Mouse (Mus musculus) gonadal fat pad, adult 2 months (tissue): Measurements from ENCODE around the gene C5ar1. TPM values are rescaled to one million over a fixed set of nuclear protein-coding genes. Genes with fewer than 3 reads are reported as not detected.
"Not testable (repeated sequence)": the region's sequence is repeated elsewhere in the genome, so short reads cannot be mapped to it uniquely, and the experiment has no call there.

Source experiments
- DNase-seq: peaks from one replicate; pipeline ENCODE4 v3.0.0-alpha.2; 2012; ENCODE audit warnings: low read depth
- polyA plus RNA-seq: library from polyadenylated mRNA; depleted of rRNA; stranded (reverse); fragments of >200 nt; gene quantifications from 2 replicates; pipeline ENCODE4 v1.2.3, GENCODE M21; 2012; rRNA removed

The C5ar1 gene
- polyA plus RNA-seq, result 15.3 and 16.5 TPM in 2 replicates

DNA sequence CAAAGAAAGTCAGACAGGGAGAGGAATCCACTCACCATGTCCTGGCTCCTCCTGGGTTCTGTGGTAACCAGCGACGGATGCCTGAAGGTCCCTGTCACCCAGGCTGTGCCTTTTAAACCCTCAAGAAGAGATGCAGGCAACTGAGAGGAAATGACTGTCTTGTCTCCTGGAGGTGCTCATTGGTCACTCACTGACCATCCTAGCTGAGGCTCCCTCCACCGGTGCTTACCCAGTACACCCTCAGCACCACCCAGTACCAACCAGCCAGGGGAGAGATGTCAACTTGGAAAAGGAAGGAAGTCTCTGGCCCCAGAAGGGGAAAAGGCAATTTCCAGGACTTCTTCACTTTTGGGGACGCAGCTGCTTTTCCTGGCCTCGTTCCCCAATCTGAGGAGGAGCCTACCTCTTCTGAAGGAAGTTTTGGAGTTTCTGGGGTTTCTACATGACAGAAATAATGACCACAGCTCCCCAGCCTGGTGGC lies at the start of gene C5ar1:
Gene C5ar1, minus strand, starts transcription at position 431 of the 481 bp plus-strand sequence.
- DNase-seq, result no peak

DNA sequence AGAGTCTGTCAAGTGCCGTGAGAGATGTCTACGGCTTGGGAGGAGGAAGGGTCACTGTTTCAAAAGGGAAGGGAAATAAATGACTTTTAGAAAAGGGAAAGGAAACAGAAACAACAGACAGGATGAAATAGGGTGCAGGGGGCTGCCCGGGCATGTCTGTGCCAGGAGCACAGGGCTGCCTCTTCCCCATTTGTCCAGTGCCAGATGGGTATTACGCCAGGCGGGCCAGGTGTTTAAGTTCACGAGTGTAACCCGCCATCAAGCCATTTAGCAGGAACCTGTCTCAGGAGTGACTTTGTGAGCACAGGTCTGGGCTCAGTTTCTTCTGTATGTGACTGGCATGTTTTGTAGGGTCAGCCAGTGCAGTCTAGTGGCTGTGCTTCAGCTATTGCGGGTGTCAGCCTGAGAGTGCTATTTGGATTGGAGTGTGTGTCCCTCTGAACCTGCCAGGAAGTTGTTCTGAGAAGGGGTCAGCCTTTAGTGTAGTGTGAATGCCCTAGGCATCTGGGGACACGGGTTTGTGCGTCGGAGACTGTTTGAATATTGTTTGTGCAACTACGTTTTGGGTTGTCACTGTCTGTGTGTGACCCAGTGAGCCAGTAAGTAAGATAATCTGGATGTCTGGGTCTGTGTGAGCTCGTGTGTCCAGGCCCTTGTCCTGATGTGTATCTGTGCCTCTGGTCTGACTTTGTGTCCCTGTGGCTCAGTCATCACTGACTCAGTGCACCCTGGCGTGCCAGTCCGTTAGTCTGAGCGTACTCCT lies 49.4 kb upstream of the C5ar1 start:
- no peak for DNase-seq

DNA sequence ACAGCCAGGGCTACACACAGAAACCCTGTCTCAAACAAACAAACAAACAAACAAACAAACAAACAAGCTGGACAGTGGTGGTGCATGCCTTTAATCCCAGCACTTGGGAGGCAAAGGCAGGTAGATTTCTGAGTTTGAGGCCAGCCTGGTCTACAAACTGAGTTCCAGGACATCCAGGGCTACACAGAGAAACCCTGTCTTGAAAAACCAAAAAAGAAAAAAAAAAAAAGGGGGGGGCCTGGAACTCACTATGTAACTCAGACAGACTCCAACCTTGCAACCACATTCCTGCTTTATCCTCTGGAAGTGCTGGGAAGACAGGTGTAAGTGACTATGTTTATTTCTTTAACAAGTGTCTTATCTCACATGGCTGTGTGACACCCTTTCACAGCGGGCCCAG lies 48.8 kb upstream of the C5ar1 start, which contains the start of gene Bbc3:
Gene Bbc3, plus strand, starts transcription at position 301 of the 400 bp plus-strand sequence.
- not testable (repeated sequence) for DNase-seq

DNA sequence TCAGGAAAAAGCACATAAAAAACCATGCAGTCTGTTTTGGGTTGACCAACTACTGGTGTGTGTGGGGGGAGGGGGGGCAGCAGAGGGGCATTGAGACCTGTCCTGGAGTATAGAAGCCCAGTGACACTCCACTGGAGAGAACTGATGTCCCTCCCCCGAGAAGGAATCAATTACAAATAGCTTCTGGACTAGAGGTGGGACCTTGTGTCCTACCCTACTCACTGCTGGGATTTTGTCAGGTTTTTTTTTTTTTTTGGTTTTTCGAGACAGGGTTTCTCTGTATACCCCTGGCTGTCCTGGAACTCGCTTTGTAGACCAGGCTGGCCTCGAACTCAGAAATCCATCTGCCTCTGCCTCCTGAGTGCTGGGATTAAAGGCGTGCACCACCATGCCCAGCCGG lies 47.8 kb upstream of the C5ar1 start:
- not testable (repeated sequence) for DNase-seq

DNA sequence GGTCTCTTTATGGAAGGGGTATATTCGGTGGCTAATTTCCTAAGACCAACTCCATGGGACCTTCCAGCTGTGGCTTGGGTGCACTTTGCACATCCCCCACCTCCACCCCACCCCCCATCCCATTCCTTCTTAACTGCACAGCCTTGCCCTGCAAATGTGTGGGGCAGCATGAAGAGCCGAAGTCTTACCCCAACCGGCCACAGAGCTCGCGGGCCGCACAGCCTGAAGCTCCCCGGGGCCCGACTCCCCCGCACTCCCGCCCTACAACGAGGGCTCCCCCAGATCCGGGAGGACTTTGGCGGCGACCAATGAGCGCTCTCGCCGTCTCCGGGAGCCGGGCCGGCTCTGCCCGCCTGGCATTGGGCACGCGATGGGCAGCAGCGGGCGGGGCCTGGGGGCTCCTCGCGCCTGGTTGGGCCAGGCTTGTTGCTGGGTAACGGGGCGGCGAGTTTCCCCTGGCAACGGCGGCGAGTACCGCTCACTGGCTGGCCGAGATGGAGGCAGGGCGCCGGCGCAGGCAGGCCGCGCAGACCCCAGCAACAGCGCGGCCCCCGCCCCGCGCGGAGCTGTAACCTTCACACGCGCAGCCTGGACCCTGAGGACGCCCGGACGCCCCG lies 40.2 kb upstream of the C5ar1 start:
- DNase-seq, result no peak

DNA sequence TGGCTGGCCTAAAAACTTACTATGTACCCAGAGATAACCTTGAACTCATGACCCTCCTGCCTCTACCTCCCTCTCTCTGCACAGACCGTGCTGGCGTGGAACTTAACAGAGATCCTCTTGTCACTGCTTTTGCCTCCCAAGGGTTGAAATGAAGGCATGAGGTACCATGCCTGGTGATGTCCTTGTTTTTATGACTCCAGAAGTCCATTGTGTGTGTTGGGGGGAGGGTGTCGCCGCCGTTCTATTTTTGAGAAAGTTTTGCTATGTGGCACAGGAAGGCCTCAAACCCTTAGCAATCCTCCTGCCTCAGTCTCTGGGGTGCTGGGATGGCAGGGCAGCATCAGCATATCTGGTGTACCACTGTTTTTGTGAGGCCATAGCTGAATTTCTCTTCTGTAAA lies 39.6 kb upstream of the C5ar1 start:
- DNase-seq, result no peak

DNA sequence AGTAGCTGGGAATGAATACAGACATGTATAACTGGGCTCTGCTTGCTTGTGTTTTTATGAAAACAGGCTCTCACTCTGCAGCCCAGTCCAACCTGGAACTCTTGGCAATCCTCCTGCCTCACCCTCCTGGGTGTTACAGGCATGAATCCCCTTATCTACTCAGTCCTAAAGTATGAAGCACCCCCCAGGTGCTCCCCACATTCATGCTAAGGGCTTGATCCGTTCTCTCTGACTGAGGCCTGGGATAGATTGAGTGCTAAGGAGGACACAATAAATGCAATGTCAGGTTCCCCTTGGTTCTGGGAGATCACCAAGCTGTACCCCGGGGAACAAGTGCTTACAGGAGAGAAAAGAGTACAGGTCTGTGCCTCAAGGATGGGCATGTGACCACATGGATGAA lies 38.3 kb upstream of the C5ar1 start:
- no peak for DNase-seq

DNA sequence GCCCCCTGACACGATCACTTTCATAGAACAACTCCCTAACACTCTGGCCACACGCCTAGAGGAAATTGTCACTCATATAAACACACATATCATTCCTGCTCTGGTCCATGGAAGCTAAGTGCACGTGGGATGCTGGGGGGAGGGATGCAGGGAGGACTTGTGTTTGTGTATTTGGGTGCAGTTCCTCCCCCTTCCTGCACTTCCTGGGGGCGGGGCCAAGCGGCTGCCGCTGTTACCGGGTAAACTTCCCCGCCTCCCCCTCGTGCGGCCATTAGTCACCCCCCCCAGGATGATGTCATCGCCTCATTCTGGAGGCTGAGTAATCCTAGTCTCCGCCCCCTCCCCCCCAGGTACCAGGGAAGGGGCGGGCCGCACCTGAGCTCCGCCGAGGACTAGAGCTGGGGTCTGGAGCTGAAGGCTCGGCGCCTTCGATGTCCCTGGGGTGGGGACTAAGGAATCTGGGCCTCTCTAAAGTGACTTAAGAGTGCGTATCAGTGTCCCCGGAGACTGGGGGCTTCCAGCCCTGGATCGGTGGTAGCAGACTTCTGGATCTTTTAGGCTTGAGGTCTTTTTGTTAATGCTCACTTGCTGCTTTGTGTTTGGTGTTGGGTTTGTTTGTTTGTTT lies 37.5 kb upstream of the C5ar1 start:
- DNase-seq, result no peak

DNA sequence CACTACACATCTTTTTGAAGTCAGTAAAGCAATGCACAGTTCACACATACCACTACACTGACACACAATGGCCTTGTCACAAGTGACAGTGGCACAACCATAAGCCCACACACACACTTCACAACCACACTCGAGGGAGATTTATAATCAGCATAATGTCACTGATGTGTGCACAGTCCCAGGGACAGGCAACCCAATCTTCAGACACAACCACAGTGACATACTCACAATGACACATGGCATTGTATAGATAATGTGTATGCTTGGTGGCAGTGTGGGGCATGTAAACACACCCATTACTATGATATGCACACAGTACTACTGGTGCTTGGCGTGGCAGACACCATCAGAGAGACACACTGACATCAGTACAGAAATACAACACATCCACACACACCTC lies 36.8 kb upstream of the C5ar1 start:
- DNase-seq, result no peak

DNA sequence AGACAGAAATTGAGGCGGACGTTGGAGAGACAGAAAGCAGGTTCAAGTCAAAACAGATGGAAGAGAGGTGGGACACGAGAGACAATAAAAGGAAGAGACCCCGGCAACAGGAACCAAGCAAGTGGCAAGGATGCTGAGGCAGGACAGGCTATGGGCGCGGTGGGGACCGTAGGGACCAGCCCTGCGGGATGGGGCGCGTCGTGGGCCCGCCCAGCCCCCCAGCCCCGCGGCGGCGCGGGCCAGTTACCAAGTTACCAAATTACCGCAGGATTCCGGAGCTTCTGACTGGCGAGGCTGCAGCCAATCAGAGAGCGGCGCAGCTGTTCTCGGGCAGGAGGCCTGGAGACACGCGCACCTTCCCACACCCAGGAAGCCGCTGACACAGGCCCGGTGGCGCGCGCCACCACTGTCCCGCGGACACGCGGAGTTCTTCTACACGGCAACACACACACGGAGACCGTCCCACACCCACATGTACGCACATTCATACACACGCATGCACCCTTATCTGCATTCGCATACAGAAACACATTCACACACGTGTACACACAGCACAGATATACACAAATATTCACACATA lies 36.1 kb upstream of the C5ar1 start:
- no peak for DNase-seq

DNA sequence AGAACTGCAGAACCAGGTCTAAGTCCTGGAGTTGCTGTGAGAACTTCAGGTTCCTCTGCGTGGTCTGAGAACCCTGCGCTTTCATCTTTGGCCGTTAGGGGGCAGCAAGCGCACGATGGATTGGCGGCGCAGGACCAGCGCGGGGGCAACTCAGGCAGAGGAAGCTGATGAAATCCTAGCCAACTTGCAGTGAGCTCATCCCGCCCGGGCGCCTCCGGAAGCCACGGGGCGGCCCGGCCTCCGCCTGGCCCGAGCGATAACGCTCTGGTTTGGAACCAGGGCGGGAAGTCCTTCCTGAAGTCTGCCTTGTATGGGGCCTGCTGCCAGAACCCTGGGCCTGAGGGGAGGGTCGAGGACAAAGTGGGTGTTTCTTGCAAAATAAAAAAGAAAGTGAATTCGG lies 35.5 kb upstream of the C5ar1 start:
- DNase-seq, result no peak

DNA sequence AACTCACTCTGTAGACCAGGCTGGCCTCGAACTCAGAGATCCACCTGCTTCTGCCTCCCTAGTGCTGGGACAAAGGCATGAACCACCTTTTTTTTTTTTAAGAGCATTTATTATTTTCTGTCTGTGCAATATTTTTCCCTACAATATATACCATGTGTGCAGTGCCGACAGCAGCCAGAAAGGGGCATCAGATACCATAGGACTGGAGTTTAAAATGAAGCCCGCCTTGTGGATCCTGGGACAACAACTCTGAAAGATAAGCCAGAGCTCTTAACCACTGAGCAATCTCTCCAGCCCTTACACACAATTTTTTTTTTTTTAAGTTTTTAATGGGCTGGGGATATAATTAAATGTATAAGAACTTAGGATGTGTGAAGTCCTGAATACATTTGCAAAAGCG lies 35.0 kb upstream of the C5ar1 start:
- no peak for DNase-seq

DNA sequence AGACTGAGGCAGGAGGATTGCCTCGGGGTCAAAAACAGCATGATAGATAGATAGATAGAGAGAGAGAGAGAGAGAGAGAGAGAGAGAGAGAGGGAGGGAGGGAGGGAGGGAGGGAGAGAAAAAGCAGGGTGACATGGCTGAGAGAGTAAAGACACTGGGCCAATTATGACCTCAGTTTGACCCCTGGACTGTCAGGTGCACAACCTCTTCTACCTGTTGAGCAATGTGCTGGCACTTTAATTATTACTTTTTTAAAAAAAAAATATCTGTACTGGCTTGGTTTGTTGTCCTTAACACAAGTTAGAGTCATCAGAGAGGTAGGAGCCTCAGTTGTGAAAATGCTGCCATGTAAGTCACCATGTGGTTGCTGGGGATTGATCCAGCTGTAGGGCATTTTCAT lies 28.5 kb upstream of the C5ar1 start:
- DNase-seq, result no peak

DNA sequence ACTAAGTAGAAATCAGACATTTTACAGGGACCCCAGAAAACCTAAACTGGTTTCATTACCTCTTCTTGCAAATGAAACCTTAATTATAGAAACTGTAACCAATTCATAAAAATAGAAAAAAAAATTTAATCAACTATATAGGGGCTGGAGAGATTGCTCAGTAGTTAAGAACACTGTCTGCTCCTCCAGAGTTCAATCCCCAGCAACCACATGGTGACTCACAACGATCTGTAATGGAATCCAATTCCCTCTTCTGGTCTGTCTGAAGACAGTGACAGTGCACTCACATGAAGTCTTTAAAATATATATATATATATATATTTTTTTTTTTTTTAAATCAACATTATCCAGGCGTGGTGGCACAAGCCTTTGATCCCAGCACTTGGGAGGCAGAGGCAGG lies 27.7 kb upstream of the C5ar1 start:
- no peak for DNase-seq

DNA sequence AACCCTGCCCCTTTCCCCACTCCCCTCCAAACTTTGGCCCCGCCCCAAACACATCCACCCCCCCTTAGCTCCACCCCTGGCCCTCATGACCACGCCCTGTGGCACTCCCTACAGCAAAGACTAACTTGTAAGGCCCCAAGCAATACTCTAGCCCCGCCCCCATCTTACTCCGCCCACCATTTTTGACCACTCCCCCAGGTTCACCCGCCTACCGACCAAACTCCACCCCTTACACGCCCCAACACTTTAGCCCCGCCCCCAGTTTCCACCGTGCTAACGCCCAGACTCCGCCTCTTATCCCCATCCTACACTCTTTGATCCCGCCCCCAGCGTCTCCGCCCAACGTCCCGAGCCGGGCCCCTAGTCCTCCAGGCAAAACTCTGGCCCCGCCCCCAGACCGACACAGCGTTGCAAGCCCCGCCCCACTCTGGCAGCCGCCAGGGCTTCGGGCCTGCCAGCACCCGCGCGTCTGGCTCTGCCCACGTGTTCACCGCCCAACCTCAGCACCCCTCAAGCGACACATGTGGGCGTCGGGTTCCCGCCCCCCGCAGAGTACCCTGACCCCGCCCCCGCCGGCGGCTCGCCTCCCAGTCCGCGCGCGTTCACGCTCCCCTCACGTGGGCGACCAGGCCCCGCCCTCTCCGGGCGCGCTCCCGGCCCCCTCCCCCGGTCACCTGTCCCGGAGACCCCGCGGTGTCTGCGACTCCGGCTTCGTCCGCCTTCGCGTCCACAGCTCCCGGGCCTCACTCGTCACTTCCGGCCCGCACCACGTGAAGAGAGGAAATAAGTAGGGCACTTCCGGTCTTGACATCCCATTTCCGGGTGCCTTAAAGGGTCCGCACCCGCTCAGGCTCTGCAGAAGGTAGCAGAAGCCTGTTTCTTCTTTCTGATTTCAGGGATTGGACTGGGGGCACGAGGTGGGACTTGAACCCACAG lies 27.0 kb upstream of the C5ar1 start, which contains the start of gene Ccdc9:
Gene Ccdc9, minus strand, starts transcription at position 770 of the 936 bp plus-strand sequence.
- DNase-seq, result no peak

DNA sequence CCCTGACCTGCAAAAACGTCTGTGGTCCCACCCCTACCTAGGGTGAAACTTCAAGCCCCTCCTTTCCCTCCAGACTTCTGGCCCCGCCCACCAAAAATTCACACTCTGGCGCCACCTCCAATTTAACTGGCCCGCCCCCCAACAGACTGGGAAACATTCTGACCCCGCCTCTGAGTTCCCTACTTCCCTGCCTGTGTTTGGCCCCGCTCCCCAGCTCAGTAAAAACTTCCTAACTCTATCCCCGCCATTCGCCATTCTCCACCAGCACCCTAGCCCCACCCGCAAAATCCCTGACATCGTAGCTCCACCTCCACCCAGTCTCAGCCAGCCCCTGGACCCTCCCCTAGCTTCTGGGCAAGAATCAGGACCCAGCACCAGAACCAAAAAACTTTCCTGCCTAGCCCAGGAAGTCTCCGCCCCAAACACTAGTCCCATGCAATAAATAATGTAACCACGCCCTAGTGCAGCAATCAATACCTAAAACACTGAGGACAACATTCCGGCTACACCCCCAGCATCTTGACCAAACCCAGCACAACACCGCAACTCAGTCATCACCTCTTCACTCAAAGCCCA lies 26.2 kb upstream of the C5ar1 start:
- no peak for DNase-seq

DNA sequence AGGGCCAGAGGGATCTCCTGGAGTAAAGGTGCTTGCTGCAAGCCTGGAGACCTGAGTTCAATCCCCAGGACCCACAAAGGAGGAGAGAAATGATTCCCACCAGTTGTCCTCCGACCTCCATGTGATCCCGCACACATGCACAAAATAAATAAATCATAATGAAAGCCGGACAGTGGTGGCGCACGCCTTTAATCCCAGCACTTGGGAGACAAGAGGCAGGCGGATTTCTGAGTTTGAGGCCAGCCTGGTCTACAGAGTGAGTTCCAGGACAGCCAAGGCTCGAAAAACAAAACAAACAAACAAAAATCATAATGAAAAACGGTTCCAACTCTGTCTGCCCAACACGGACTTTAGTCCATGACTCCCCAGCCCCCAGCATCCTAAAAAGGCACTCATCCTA lies 25.6 kb upstream of the C5ar1 start:
- no peak for DNase-seq

DNA sequence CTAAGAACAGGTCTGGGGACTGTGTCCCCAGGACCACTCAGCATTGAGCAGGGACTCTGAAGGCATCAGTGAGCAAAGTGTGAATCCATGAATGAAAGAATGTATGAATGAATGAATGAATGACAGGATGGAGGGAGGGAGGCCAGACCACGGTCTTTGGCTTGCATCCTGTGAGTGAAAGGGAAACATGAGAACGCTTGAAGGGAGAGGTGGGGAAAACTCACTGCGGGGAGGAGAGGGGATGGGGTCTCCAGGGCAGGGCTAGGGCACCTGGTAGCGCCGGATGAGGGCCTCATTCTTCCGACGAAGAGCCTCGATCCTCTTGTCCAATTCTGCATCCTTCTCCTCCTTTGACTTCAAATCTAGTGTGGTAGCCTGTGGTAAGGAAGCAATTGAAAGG lies 24.7 kb upstream of the C5ar1 start:
- no peak for DNase-seq

DNA sequence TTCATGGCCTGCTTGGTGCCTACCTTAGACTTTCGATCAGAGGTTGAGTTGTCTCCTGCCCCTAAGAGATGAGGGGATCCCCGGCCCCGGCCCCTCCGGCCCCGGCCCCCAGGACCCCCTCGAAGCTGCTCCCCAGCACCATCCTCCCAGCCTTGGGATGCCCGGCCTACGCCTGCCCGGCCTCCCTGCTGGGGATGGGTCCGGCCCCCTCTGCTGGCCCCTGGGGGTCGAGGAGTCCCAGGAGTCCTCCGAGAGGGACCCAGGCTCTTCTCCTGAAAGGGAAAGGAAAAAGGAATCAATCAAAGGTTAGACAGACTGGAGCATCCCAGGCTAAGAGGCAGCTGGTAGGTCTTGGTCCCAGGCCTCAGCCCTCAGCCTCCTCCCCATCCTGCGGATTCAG lies 23.0 kb upstream of the C5ar1 start:
- DNase-seq, result no peak

DNA sequence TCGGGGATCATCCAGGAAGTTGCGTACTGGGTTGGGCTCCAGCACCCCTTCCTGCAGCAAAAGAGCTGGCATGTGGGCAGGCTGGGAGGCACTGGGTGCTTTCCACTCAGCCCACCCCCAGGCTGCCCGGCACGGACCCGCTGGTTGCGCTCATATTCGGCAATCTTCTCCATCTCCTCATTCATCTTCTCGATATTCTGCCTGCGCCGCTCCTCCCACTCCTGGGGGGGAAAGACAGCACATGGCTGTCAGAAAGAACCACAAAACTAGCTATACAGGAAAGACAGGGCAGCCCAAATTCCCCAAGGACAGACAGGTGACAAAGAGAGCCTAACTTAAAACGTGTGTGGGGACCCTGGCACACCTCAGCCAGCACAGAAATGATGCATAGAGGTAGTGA lies 21.4 kb upstream of the C5ar1 start:
- no peak for DNase-seq
